Comparison of ENCODE assay signal across 1 mouse cellular context in genomic region chr19:34526941-34527682, GRCm38 (mm10).
TF ChIP-seq lines count a peak whose summit lies in the region.

Lipa (minus strand) TSS chr19:34527474.

TF ChIP-seq in CH12.LX, 34 proteins besides CTCF, POLR2A, EP300 and RAD21 (continued from another document):
- TF ChIP-seq BHLHE40 (IDR thresholded peaks at IDR 0.05; ENCODE audit: low read depth, low read length) = no peak
- peak; percentile 46 for TF ChIP-seq TCF12 (IDR thresholded peaks at IDR 0.05; ENCODE audit: low read depth, low read length)
- TF ChIP-seq SIN3A (IDR thresholded peaks at IDR 0.05; ENCODE audit: low read length) = no peak; the same call in 1 of the 2 replicates
- no peak for TF ChIP-seq E2F4 (IDR thresholded peaks at IDR 0.05; ENCODE audit: insufficient replicate concordance, low read depth, low read length)
- no peak for TF ChIP-seq POLR2AphosphoS2 (IDR thresholded peaks at IDR 0.05; ENCODE audit: low read depth, low read length)
- TF ChIP-seq ETS1 (conservative IDR thresholded peaks at IDR 0.05; ENCODE audit: low read depth, low read length) = no peak
- TF ChIP-seq NELFE (IDR thresholded peaks at IDR 0.05; ENCODE audit: low read depth, low read length) = peak; percentile 60
- 0 out of 2 replicates have a peak, but pooled peaks have one; percentile 38 for TF ChIP-seq MAX (IDR thresholded peaks at IDR 0.05; ENCODE audit: low read length)
- no peak for TF ChIP-seq SMC3 (IDR thresholded peaks at IDR 0.05; ENCODE audit: low read depth, low read length)
- peak; percentile 92 for TF ChIP-seq ELF1 (IDR thresholded peaks at IDR 0.05; ENCODE audit: low read depth, low read length)
- TF ChIP-seq USF2 (conservative IDR thresholded peaks at IDR 0.05; ENCODE audit: low read depth, low read length) = no peak
- TF ChIP-seq KAT2A (IDR thresholded peaks at IDR 0.05; ENCODE audit: insufficient replicate concordance, low read length) = no peak
- 0 out of 2 replicates have a peak, but pooled peaks have one; percentile 33 for TF ChIP-seq TBP (conservative IDR thresholded peaks at IDR 0.05; ENCODE audit: low read depth, low read length)
- TF ChIP-seq MYC (IDR thresholded peaks at IDR 0.05; ENCODE audit: low read depth, low read length) = 0 out of 2 replicates have a peak, but pooled peaks have one; percentile 24
- TF ChIP-seq HCFC1 (IDR thresholded peaks at IDR 0.05; ENCODE audit: low read depth, low read length) = no peak
- no peak for TF ChIP-seq PAX5 (IDR thresholded peaks at IDR 0.05; ENCODE audit: low read length)
- no peak for TF ChIP-seq GABPA (IDR thresholded peaks at IDR 0.05; ENCODE audit: insufficient replicate concordance, low read depth, low read length)
- no peak for TF ChIP-seq ZNF384 (IDR thresholded peaks at IDR 0.05; ENCODE audit: low read depth, low read length)
- no peak for TF ChIP-seq ZC3H11A (IDR thresholded peaks at IDR 0.05; ENCODE audit: low read depth, low read length)
- peak; percentile 53; the same call in 1 of the 2 replicates for TF ChIP-seq ZMIZ1 (IDR thresholded peaks at IDR 0.05; ENCODE audit: low read depth, low read length)
- no peak for TF ChIP-seq MEF2A (IDR thresholded peaks at IDR 0.05; ENCODE audit: borderline replicate concordance, low read depth, low read length)
